Mouse (Mus musculus) cortical plate, adult 2 months (tissue): ENCODE data around the gene Tmem108.
"Not testable (repeated sequence)": the region's sequence is repeated elsewhere in the genome, so short reads cannot be mapped to it uniquely, and the experiment has no call there.

Source experiments
- CTCF ChIP-seq: fragments of 200-500 bp; IDR thresholded peaks from 2 replicates; pipeline ENCODE4 v1.5.1; 2011; ENCODE audit warnings: mild to moderate bottlenecking, control low read depth, low read length; ENCODE audit not compliant: insufficient read depth; ENCODE audit errors: extremely low read depth
- POLR2A ChIP-seq: fragments of 200-500 bp; IDR thresholded peaks from 2 replicates; pipeline ENCODE4 v1.6.1; 2011; ENCODE audit warnings: mild to moderate bottlenecking, low read length, control low read depth; ENCODE audit not compliant: insufficient read depth; ENCODE audit errors: extremely low read depth

DNA sequence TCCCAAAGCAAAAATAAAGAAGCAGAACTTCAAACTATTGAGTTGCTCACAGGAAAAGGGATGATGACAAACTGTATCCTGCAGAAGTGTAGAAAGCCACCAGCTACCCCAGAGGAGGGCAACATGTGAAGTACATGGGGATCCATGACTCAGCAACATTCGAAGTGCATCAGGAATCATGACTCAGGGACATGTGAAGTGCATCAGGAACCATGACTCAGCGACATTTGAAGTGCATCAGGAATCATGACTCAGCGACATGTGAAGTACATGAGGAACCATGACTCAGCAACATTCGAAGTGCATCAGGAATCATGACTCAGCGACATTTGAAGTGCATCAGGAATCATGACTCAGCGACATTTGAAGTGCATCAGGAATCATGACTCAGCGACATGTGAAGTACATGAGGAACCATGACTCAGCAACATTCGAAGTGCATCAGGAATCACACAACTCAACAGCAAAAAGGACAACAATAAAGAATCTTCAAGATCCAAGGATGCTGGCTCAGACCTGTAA is 91.0 kb downstream of the Tmem108 start:
- TF ChIP-seq POLR2A, CTCF: not testable (repeated sequence)
